Mouse (Mus musculus) adipocyte (in vitro differentiated cells): ENCODE measurements at regions not wholly inside any gene's neighbourhood (a gene's known extent, or its start where the extent isn't known, plus 50 kb on each side); places are given as distances from the start of the nearest gene placed in this dataset.

Source experiments
- DNase-seq: peaks from one replicate; pipeline ENCODE4 v3.0.0-alpha.2; 2016; ENCODE audit warnings: low spot score

DNA sequence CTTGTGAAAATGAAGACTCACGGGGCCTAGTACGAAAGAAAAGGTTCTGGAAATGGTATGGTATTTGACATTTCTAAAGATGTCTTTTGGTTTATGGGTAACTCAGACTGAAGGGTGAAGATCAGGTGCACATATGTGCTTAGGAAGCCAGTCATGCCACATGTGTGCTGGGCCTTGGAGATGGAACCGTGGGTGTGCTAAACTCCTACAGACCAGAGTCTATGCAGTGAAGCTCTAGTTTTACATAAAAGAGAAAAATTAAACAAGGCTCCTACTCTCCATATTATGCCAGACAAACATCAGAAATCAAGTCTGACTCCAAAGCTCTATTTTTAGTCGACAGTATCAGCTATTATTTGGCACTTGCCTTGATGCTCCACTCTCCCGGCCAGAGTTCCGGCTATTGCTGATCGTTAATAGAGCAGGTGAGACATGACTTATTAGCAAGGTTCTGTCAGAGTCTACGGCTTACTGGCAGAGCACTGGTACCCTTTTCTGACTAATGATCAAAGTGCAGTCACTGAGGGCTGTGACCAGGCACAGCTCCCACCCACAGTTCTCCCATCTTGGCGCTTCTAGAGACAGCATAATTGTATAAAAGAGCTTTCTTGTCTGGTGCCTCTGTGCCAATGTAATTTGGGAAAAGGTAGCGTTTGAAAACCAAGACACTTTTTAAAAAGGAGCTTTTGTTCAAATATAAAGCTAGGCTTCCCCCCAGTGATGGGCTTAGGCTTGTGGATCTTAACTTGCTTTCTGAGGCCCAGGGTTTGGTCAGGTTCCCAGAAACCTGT is 119.2 kb upstream of the Ccdc122 start:
- no peak for DNase-seq

DNA sequence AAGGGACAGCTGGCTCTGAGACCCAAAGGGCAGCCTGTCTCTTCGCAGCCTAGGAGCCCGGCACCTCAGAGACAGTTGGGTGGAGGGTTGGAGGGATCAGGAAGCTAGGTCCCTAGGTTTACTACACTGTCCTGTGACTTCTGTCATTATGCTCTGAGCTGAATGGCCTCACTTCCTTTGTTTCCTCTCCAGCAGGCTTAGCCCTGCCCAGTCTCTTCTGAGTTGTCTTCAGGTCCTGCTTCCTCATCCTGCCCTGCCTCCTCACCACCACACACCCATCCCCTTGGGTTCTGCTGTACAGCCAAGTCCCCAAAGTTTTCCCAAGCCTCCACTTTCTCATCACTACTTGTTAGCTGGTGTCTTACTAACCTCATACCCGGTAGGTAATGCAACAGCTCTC is 122.7 kb upstream of the Ccdc122 start:
- DNase-seq, result no peak

DNA sequence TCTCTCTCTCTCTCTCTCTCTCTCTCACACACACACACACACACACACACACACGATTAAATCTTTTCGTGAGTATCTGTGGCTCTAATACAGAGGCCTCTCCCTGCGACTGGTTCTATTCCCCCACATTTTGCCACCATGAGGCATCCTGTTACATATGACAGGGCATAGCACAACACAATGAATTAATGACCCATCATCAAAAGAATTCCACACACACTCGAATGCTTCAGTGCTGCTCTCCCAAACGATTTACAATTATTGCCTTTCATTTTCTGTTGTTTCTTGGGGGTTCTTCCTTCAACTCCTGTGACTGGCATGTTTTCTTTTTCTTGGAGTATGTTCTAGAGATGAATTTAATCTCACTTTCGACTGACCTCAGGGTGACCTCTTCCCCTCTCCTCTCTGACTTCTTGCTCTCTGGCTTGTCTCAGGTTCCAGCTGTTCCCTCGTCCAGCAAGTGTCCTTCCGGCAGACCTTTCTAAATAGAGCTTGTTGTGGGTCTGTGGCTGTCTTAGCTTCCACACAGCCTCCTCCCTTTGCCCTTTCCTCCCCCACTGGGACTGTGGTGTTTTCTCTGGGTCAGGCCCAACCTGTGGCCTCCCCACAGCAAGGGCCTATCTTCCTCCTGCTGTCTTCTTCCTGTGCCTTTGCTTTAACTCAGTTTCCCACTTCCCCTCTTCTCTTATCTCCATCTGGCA is 124.1 kb upstream of the Ccdc122 start:
- DNase-seq, result no peak

DNA sequence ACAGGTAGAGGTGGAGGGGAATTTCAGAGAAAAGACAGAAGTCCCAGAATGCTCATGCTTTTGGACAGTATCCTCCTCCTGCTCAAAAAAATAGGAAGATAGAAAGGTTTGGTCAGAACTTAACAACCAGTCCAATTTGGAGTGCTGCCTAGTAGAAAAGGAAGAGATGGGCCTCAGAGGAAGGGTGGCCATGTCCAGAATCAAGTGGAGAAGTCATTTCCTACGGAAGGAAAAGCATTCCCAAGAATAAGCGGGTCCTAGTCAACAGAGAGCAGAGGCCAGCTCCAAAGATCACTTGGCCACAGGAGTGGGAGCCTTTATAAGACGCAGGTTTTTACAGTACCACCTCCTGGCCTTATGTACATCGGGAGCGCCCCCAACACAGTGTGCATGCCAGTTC is 125.3 kb upstream of the Ccdc122 start:
- no peak for DNase-seq

DNA sequence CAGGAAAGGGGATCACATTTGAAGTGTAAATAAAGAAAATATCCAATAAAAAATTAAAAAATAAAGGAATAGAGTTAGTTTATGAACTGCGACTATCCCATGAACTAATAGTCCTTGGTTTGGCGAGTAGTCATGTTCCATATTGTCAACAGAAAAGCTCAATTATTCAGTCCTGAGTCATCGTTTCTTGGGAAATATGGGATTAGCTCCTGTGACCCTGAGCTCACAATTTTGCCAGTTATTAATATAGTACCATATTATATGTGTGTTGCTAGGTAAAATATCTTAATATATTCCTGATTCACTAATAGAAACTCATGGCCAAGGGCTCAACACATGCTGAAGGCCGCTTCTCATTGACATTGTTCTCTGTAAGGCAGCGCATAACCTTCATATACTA is 126.4 kb upstream of the Ccdc122 start:
- no peak for DNase-seq

DNA sequence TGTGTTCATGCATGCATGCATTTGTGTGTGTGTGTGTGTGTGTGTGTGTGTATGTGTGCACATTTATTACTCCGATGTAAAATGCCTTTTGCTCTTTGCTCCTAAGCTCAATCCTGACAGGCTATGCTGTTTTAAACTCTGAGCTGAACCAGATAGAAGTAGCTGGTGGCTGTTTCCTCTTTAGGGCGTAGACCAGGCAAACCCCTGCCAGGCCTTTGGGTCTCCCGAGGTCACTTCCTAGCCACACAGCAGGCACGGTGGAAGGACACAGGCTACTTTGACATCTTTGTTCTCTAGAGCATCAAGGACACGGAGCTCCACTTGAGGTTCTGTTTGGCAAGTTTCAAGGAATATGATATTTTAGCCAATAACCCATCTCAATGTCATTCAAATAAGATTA is 128.6 kb upstream of the Ccdc122 start:
- no peak for DNase-seq

DNA sequence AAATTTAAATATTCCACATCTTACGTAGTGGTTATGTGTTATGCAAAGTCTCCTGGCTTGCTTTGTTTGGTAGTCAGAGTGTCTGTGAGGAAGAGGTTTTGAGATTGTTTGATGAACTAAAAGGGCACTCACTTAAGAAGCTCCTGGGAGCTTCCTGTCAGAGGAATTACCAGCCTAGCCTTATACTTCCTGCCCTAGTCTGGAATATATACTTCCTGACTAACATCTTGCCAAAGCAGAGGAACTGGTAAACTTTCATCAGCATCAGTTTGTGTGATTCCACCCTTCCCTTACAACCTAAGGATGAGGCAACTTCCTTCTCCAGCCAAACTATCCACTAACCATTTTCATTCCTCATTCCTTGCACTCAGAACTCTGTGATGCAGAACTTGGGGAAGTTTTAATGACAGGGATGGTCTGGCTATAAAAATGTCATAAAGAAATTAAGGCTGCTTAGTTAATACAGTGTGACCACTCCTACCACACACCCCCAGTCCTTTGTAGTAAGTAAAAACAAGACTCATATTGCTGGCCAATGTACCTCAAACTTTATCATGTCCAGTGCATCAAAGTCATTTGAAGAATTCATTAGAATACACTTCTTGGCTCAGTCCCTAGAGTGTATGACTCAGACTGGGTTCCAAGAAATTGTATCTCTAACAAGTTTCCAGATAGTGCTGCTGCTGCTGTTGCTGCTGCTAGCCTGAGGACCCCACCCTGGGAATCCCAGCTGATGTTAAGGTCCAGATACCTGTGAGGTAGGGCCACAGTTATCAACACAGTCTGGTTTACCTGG is 133.4 kb upstream of the Ccdc122 start:
- no peak for DNase-seq

DNA sequence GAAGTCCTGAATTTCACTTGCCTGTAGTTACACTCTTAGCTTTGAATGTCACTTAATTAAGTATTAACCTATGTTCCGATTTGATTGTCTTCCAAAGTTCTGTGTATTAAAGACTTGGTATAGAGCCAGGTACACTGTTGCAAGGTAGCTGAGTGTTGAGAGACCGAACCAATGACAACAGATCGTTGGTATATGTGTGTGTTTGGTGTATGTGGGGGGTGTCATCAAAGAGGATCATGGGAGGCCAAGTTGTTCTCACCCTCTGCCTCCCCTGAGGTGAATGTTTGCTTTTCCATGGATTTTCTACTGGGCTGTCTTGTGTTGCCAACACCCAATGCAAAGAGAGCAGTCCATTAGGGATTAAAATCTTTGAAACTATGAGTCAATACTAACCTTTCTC is 135.1 kb upstream of the Ccdc122 start:
- no peak for DNase-seq

DNA sequence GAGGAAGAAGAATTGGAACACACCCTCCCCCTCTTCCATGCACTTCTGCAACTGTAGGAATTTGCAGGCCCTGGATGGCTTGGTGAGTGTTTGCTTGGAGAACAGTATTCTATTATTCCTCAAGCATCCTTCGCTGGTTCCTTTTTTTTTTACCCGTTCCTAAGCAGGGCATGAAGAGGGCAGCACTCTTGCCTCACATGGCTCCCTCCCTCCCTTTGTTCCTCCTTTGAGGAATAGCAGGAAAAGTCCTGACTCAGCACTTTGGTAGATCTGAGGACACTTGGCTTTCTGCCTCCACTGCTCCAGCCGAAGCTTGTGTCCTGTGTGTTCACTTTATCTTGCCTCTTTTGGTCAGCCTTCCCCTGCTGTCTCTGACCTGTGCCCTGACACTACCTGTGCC is 137.2 kb upstream of the Ccdc122 start:
- peak; percentile 61 for DNase-seq

DNA sequence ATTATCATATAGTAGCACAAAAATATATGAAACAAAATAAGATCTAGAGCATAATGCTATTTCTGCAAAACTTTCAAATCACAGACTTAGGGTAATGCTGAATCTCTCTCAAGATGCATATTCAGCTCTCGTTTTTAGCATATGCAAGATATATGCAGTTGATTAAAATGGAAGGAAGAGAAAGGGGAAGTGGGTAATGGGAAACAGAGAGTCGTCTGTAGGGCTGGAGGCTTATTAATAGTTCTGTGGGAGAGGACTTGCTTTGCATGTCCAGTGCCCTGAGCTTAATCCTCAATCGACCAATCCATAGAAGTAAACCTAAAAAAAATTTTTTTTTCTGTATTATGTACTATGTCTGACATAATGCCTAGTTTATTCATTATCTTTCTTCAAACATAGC is 148.9 kb upstream of the Ccdc122 start:
- no peak for DNase-seq

DNA sequence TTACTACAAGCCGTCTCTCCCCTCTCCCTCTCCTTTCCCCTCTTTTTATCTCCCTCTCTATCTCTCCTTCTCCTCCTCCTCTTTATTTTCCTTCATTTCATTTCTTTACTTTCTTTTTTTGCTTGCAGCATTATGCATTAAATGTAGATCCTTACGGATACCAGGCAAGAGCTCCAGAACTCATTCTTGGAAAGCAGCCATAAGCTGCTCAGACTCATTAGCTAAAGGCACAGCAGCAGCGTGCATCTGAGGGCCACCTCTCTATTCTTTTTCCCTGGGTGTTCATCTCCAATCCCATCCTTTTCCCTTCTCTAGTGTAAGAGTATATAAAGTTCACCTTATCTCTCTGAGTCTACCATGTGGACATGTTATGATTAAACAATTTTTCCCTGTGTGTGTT is 149.4 kb upstream of the Ccdc122 start:
- DNase-seq, result no peak

DNA sequence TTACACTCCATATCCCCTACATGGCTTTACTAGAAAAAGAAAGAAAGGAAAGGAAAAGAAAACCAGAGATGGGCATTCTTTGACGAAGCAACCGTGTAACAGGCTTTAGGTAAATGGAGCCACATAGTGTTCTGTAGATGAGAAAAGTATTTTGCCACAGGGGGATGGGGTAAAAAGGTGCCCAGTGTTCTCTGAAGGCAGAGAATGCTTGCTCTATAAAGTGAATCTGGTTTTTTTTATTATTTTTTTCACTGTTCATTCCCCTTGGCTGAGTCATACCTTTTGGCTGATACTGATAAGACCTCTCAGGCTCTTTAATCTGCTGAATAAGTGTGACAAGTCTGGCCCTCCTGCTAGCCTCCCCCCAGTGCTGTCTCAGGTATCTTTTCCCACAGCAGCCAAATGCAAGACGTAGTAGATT is 153.3 kb upstream of the Ccdc122 start:
- DNase-seq, result no peak

DNA sequence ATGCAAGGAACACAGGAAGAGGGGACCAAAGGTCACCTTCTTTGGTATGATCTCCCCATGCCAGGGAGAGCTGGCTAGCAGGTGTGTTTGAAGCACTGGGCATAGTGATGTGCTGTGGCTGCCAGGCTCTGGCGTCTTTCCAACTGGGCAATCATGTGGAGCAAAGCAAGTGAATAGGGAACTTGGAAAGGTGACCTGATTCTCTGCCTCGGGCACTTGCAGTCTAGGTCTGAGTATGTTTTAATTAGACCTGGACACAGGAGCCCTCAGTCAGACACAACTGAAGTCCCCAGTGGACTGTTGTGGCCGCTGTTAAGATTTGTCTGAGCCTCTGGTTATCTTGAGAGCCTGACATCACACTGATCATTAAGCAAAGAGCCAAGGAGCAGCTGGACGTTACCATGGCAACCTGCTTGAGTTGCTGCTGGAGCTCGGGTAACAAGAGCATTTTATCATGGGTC is 153.8 kb upstream of the Ccdc122 start:
- peak; percentile 23 for DNase-seq

DNA sequence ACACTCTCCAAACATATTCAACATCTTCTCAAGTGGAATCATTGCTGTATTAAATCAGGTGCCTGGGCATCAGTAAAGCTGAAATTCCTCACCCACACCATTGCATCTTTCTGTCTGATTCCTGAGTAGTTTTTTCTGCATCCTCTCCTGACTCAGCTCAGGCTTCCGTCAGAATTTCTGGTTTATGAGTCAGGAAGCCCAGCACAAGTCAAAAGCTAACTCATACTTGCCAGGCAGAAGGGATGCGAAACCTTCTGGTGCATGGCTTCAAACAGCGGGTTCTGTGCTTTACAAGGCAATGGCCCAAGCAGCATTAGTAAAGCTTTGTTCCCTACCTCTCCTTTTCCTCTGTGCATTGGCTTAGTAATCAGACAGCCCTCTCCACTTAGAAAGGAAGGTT is 155.7 kb upstream of the Ccdc122 start:
- DNase-seq, result no peak

DNA sequence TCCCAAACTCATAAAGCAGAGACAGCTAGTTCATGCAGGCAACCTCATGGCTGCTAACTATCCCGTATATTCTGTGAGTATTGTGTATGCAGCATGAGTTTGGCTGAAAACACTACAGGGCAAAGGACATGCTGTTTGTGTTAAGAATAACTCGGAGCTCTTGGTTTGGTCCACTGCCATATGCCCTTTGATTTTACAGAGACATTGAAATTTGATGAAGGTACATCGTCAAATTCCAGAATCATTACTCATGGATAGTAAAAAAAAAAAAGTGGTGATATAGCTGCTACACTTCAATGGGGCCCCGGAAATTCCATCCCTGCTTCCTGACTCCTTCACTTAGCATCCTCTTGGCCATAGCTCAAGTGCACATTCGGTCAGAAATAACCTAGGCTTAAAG is 159.3 kb upstream of the Ccdc122 start:
- peak; percentile 36 for DNase-seq

DNA sequence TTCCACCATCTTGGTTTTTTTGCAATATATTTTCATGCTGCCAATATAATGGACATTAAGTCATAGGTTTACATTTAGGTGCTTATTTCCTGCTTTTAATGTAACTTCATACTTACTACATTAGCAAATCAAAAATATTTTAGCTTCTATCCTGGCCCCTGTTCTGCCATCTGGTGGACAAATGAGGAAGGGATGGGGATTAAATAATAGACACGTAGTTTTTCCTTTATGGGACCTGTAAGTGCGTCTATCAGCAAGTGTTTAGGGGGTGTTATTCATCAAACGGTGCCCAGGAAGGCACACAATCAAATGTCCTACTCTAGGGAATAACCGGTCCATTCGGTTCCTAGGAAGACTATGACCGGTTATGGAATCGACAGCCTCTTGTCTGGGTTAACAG is 160.6 kb upstream of the Ccdc122 start:
- DNase-seq, result peak; percentile 68

DNA sequence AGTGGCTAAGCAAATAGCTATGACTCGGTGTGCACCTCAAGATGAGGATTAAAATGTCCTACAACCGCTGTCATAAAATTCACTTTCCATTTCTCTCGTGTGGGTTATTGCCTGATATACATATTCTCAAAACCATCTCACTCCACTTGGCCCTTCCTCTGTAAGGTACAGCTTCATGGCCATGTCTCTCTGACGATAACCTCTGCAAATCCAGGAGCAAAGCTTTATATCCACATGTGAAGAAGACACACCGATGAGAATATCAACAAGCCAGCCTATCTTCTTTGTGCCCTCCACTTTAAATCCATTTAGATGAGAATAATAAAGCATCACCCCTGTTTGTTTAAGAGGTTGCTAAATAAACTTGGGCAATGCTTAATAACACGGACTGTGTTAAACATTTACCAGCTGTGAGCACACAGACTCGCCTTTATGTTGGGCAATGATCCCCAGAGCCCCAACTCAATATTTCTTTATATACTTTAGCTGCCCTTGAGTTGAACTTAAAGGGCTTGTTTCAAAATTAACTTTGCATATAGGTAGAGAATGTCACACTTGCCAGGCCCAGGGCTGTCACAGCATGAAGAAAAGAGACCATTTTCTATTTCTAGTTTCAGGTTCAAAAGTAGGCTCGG is 161.2 kb upstream of the Ccdc122 start:
- no peak for DNase-seq

DNA sequence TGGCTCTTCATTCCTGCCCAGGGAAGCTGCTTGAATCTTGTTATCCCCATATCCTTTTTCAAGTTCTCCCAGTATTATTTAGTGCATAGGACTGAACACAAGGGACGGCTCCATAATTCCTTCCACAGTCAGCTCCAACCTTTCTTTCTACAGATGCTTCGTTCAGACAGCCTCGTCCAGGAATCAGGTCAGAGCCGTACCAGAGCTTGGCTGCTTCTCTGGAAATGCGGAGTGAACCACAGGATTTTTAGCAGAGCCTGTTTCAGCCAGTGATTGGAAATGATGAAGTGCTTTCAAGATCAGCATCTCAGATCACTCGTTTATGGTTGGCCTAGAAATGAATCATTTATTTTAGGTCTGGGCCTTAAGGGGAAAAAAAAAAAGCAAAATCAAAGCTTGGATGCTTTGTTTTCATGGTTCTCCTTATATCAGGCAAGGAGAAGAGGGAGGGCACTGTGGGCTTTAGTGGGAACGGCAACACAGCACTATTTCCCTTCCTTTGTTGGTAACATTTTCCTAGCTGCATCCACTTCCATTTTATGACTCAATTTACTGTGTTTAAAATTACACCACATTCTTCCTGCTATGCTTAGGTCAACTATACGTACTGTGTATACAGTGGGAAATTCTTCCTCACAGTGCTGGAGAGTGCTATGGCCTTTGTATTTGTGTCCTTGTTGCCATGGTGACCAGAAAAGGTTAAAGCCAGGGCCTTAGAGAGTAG is 161.9 kb upstream of the Ccdc122 start:
- DNase-seq, result peak; percentile 30

DNA sequence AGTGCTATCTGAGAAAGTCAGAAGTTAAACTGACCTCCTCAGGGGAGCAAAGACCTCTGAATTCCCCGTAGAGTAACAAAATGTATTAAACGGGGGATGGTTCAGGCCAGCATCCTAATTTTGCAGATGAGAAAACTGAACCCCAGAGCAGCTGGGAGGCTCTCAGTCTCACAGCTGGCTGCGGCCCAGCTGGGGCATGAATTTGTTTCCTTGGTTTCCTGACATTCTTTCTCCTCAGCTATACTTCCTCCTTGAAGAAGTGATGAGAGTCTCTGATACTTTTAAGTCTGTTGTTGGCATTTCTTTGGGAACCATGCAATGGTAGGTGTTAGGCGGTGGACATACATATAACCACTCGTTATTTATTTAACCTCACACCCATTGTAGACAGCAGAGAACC is 162.9 kb upstream of the Ccdc122 start:
- peak; percentile 44 for DNase-seq

DNA sequence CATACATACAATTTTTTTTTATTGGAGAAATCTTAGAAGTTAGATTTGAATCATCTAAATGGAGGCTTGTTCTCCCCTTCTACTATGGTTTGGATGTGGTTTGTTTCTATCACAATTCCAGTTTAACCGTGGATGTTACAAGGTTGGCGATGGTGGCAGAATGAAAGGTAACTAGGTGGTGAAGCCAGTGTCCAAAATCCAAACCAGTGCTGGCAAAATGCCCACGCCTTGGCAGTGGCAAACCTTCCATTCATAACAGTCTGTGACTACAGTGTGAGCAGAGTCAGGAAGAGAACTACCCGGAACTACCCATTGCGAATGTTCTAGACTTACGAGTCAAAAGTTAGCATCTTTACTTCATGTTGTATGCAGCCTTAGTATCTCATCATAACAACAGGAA is 163.6 kb upstream of the Ccdc122 start:
- DNase-seq, result no peak

DNA sequence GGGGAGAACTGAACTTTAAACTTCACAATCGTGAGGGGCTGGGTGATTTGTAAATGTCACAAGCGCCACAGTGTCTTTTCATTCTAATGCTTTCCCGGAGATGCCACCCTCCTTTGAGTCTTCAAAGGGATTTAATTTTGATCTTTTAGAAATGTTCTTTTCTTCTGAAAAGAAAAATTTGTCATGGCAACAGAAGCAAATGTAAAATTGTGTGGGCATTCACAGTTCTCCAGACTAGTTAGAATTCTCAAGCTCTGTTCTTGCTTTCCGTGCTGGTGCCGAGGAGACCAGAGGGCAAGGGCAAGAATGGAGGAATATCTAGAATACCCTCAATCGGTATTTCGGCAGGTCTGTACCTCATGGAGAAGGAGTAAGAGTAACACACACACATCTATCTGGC is 164.1 kb upstream of the Ccdc122 start:
- no peak for DNase-seq

DNA sequence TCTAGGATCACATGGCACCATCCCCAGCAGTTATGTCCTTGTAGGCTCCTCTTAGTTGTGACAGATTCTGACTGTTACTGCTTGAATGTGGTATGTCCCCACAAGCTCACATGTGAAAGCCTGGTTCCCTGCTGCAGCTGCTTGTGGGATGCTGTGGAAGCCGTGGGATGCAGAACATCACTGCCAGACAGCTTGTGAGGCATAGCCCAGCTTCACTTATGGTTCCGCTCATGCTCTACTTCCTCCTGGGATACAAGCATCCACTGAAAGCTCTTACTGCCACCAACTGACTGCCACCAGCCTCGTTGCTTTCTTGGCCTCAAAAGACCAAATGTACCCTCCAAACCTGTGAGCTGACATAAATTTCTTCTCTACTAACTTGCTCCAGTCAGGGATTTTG is 167.7 kb upstream of the Ccdc122 start:
- DNase-seq, result no peak
